ENCODE assay signal across 8 mouse cellular contexts in genomic region chr7:34166850-34167249, GRCm38 (mm10). TPM values are rescaled to one million over a fixed set of nuclear protein-coding genes. Genes with fewer than 3 reads are reported as not detected.
A peak's percentile ranks its signal among the peaks of the same experiment; 100 is the strongest.
DNase-seq lines count a peak whose midpoint lies in the region; ATAC-seq and TF ChIP-seq lines count a peak whose summit lies in the region.

No protein-coding gene starts in this region.

- no peak overlapping the region for H3K27ac ChIP-seq in forebrain, embryonic 13.5 days
- H3K27ac ChIP-seq in limb, embryonic 11.5 days (replicated peaks; ENCODE audit: low read depth, low read length) = no peak overlapping the region
- no peak overlapping the region for H3K27ac ChIP-seq in midbrain, postnatal 0 days (ENCODE audit: low read depth, low read length)

- peak overlapping the region; percentile 29 for H3K4me2 ChIP-seq in forebrain, embryonic 13.5 days
- no peak overlapping the region for H3K4me2 ChIP-seq in limb, embryonic 11.5 days (ENCODE audit: low read depth, severe bottlenecking)
- H3K4me2 ChIP-seq in midbrain, postnatal 0 days (ENCODE audit: low read depth, low read length, poor library complexity, severe bottlenecking) = no peak overlapping the region

- TF ChIP-seq CTCF in midbrain, postnatal 0 days (IDR thresholded peaks at IDR 0.05) = peak; percentile 46

- peak; percentile 20 for DNase-seq in left cerebral cortex, postnatal 4 days
- no peak for DNase-seq in left cerebral cortex, adult 8-10 months (ENCODE audit: low spot score in 2 of 2)
- peak; percentile 63 for DNase-seq in adrenal gland, adult 2 months
- peak; percentile 64 for DNase-seq in limb, embryonic 11.5 days (ENCODE audit: low spot score)
- DNase-seq in midbrain, postnatal 0 days (ENCODE audit: low spot score) = no peak
- no peak for DNase-seq in testis, postnatal 10 days (ENCODE audit: low spot score)
- no peak for DNase-seq in ovary, postnatal 14 days (ENCODE audit: low spot score)

- H3K4me1 ChIP-seq in forebrain, embryonic 13.5 days = peaks cover 13% of the 10 kb centered on the region
- H3K4me1 ChIP-seq in limb, embryonic 11.5 days (ENCODE audit: control insufficient read depth, insufficient read depth, low read length) = 0 out of 2 replicates have a peak, but pooled peaks cover 4% of the 10 kb centered on the region
- H3K4me1 ChIP-seq in midbrain, postnatal 0 days (ENCODE audit: insufficient read depth, low read length) = no peaks in the 10 kb centered on the region

- H3K4me3 ChIP-seq in forebrain, embryonic 13.5 days = peak overlapping the region; percentile 9
- 0 out of 2 replicates have a peak overlapping the region, but pooled peaks have one; percentile 10 for H3K4me3 ChIP-seq in limb, embryonic 11.5 days (ENCODE audit: low read depth, low read length)
- no peak overlapping the region for H3K4me3 ChIP-seq in midbrain, postnatal 0 days (ENCODE audit: low read depth, low read length)

- H3K36me3 ChIP-seq in forebrain, embryonic 13.5 days (ENCODE audit: poor library complexity, severe bottlenecking) = peaks cover 34% of the 10 kb centered on the region
- H3K36me3 ChIP-seq in limb, embryonic 11.5 days (ENCODE audit: control insufficient read depth, insufficient read depth, low read length) = peaks cover 16% of the 10 kb centered on the region; the same call in 1 of the 2 replicates
- H3K36me3 ChIP-seq in midbrain, postnatal 0 days (ENCODE audit: insufficient read depth, low read length) = peaks cover 18% of the 10 kb centered on the region

- 50% methylated on average over 4 of the region's 4 CpGs for whole genome bisulfite sequencing in forebrain, embryonic 13.5 days
- 56% methylated on average over 4 of the region's 4 CpGs for WGBS in limb, embryonic 11.5 days
- 50% methylated on average over 4 of the region's 4 CpGs for whole genome bisulfite sequencing in midbrain, postnatal 0 days

- no peaks in the 10 kb centered on the region for H3K27me3 ChIP-seq in forebrain, embryonic 13.5 days
- H3K27me3 ChIP-seq in limb, embryonic 11.5 days (ENCODE audit: control insufficient read depth, insufficient read depth, low read length) = no peaks in the 10 kb centered on the region
- H3K27me3 ChIP-seq in midbrain, postnatal 0 days (ENCODE audit: insufficient read depth, low read length) = no peaks in the 10 kb centered on the region

- no peaks in the 10 kb centered on the region for H3K9me3 ChIP-seq in forebrain, embryonic 13.5 days (replicated peaks)
- H3K9me3 ChIP-seq in limb, embryonic 11.5 days (ENCODE audit: control insufficient read depth, low read length) = no peaks in the 10 kb centered on the region
- no peaks in the 10 kb centered on the region for H3K9me3 ChIP-seq in midbrain, postnatal 0 days (ENCODE audit: low read length)

- no peak for ATAC-seq in forebrain, embryonic 13.5 days
- no peak for ATAC-seq in limb, embryonic 11.5 days (ENCODE audit: insufficient number of reproducible peaks, low FRiP score, low TSS enrichment, low read depth)
- no peak for ATAC-seq in midbrain, postnatal 0 days (ENCODE audit: low FRiP score)

- H3K9ac ChIP-seq in forebrain, embryonic 13.5 days = peak overlapping the region; percentile 39; the same call in 1 of the 2 replicates
- H3K9ac ChIP-seq in limb, embryonic 11.5 days (ENCODE audit: low read length) = no peak overlapping the region
- H3K9ac ChIP-seq in midbrain, postnatal 0 days (replicated peaks; ENCODE audit: low read length, poor library complexity, severe bottlenecking) = no peak overlapping the region

- intact Hi-C loops in left cerebral cortex, postnatal 4 days (cut with DNase I) = no loop called here

RNA-seq across cellular contexts. Expression of gene Uba2, which starts 2.5 kb away (rescaled TPM):
- total RNA-seq in left cerebral cortex, postnatal 4 days (2021) = 10 to 100 TPM; 83.1 to 84.0 TPM
- 10 to 100 TPM; 87.0 to 89.6 (median 87.7) TPM for total RNA-seq in left cerebral cortex, adult 8-10 months (2022)
- 10 to 100 TPM; 63.5 to 75.7 TPM for total RNA-seq in adrenal gland, adult 2 months (2021)
- 22.5 and 25.2 TPM in 2 replicates for polyA plus RNA-seq in adrenal gland, adult 2 months (2012; rRNA removed)
- 222 and 242 TPM in 2 replicates for polyA plus RNA-seq in forebrain, embryonic 13.5 days (2015; fragmentation: Nextera tagmentation; extraction: Ambion mirVana)
- 280 and 284 TPM in 2 replicates for polyA plus RNA-seq in limb, embryonic 11.5 days (2014; fragmentation: Nextera tagmentation; extraction: Ambion mirVana)
- total RNA-seq in midbrain, postnatal 0 days (2014; rRNA removed) = 142 and 145 TPM in 2 replicates
- polyA plus RNA-seq in midbrain, postnatal 0 days (2015; fragmentation: Nextera tagmentation; extraction: Ambion mirVana) = 119 and 120 TPM in 2 replicates

RNA-seq across cellular contexts. Expression of gene Pdcd2l, which starts 29.6 kb away (rescaled TPM):
- 10 to 100 TPM; 30.4 to 30.6 TPM for total RNA-seq in left cerebral cortex, postnatal 4 days (2021)
- 10 to 100 TPM; 22.3 to 25.5 (median 24.2) TPM for total RNA-seq in left cerebral cortex, adult 8-10 months (2022)
- total RNA-seq in adrenal gland, adult 2 months (2021) = 10 to 100 TPM; 15.4 to 24.4 TPM
- 27.9 and 31.1 TPM in 2 replicates for polyA plus RNA-seq in adrenal gland, adult 2 months (2012; rRNA removed)
- 85.6 and 90.0 TPM in 2 replicates for polyA plus RNA-seq in forebrain, embryonic 13.5 days (2015; fragmentation: Nextera tagmentation; extraction: Ambion mirVana)
- polyA plus RNA-seq in limb, embryonic 11.5 days (2014; fragmentation: Nextera tagmentation; extraction: Ambion mirVana) = 65.3 and 77.2 TPM in 2 replicates
- total RNA-seq in midbrain, postnatal 0 days (2014; rRNA removed) = 35.0 and 39.7 TPM in 2 replicates
- 64.4 and 68.0 TPM in 2 replicates for polyA plus RNA-seq in midbrain, postnatal 0 days (2015; fragmentation: Nextera tagmentation; extraction: Ambion mirVana)

RNA-seq across cellular contexts. Expression of gene Wtip, which starts 33.8 kb away (rescaled TPM):
- 10 to 100 TPM; 24.4 to 28.6 TPM for total RNA-seq in left cerebral cortex, postnatal 4 days (2021)
- 10 to 100 TPM; 10.8 to 14.8 (median 13.5) TPM for total RNA-seq in left cerebral cortex, adult 8-10 months (2022)
- 10 to 100 TPM; 13.6 to 32.2 TPM for total RNA-seq in adrenal gland, adult 2 months (2021)
- polyA plus RNA-seq in adrenal gland, adult 2 months (2012; rRNA removed) = 33.7 and 49.8 TPM in 2 replicates
- 3.0 and 4.1 TPM in 2 replicates for polyA plus RNA-seq in forebrain, embryonic 13.5 days (2015; fragmentation: Nextera tagmentation; extraction: Ambion mirVana)
- 7.1 and 7.2 TPM in 2 replicates for polyA plus RNA-seq in limb, embryonic 11.5 days (2014; fragmentation: Nextera tagmentation; extraction: Ambion mirVana)
- total RNA-seq in midbrain, postnatal 0 days (2014; rRNA removed) = 31.0 and 37.2 TPM in 2 replicates
- 2.1 and 2.5 TPM in 2 replicates for polyA plus RNA-seq in midbrain, postnatal 0 days (2015; fragmentation: Nextera tagmentation; extraction: Ambion mirVana)

Comparison
In these comparisons a context has a peak if more than half of its experiments do, and no peak if none do; other contexts are left out.
1. DNase-seq: peak in left cerebral cortex, postnatal 4 days (single experiment), adrenal gland, adult 2 months (single experiment) and limb, embryonic 11.5 days (single experiment); none in left cerebral cortex, adult 8-10 months (0 of 2), midbrain, postnatal 0 days (single experiment), testis, postnatal 10 days (single experiment) and ovary, postnatal 14 days (single experiment).